Mouse (Mus musculus) heart, embryonic 14.5 days (tissue): ENCODE results near the gene Slc26a5. TPM values are rescaled to one million over a fixed set of nuclear protein-coding genes. Genes with fewer than 3 reads are reported as not detected.
A peak's percentile ranks its signal among the peaks of the same experiment; 100 is the strongest.

Experiments
- ATAC-seq: fragments of 200-750 bp; cut with Nextera tagmentation; 2 replicates; pipeline ENCODE4 v1.8.0; 2017; ENCODE audit warnings: low read depth, moderate TSS enrichment; ENCODE audit not compliant: insufficient number of reproducible peaks, insufficient read depth, low FRiP score
- H3K27ac ChIP-seq, 2 experiments: fragments of 200-500 bp in 1 of 2; fragments of 300-500 bp in 1 of 2; sonication (generic) in 1 of 2; replicated peaks in 1 of 2; 2 replicates each; pipeline ENCODE4 v1.5.1; 2012 to 2014; ENCODE audit warnings: low read depth in 2 of 2, low read length in 2 of 2, control low read depth in 1 of 2, mild to moderate bottlenecking in 1 of 2, mixed read lengths in 1 of 2; ENCODE audit not compliant: control insufficient read depth in 1 of 2, insufficient read depth in 1 of 2
- H3K27me3 ChIP-seq: fragments of 300-500 bp; sonication (generic); 2 replicates; pipeline ENCODE4 v1.6.1; 2014; ENCODE audit warnings: mild to moderate bottlenecking, low read length, control low read depth; ENCODE audit not compliant: control insufficient read depth, insufficient read depth
- H3K36me3 ChIP-seq: fragments of 300-500 bp; sonication (generic); 2 replicates; pipeline ENCODE4 v1.6.1; 2014; ENCODE audit warnings: mild to moderate bottlenecking, control low read depth, low read length, mixed read lengths; ENCODE audit not compliant: control insufficient read depth, insufficient read depth
- H3K4me1 ChIP-seq, 2 experiments: fragments of 200-500 bp in 1 of 2; fragments of 300-500 bp in 1 of 2; sonication (generic) in 1 of 2; 2 replicates each; pipeline ENCODE4 v1.6.1; 2012 to 2014; ENCODE audit warnings: low read length in 2 of 2, control low read depth in 1 of 2, mixed read lengths in 1 of 2; ENCODE audit not compliant: control insufficient read depth in 2 of 2, insufficient read depth in 2 of 2
- H3K4me2 ChIP-seq: fragments of 300-500 bp; sonication (generic); 2 replicates; pipeline ENCODE4 v1.6.1; 2014; ENCODE audit warnings: mild to moderate bottlenecking, low read length
- H3K4me3 ChIP-seq, 2 experiments: fragments of 200-500 bp in 1 of 2; fragments of 300-500 bp in 1 of 2; sonication (generic) in 1 of 2; 2 replicates each; pipeline ENCODE4 v1.5.1; 2012 to 2014; ENCODE audit warnings: low read length in 2 of 2, mild to moderate bottlenecking in 2 of 2, control low read depth in 1 of 2, low read depth in 1 of 2, moderate library complexity in 1 of 2; ENCODE audit not compliant: control insufficient read depth in 1 of 2, insufficient read depth in 1 of 2
- H3K9ac ChIP-seq: fragments of 300-500 bp; sonication (generic); 2 replicates; pipeline ENCODE4 v1.6.1; 2014; ENCODE audit warnings: mild to moderate bottlenecking, low read length
- H3K9me3 ChIP-seq: fragments of 300-500 bp; sonication (generic); 2 replicates; pipeline ENCODE4 v1.6.1; 2016; ENCODE audit warnings: low read length, control low read depth; ENCODE audit not compliant: control insufficient read depth
- whole genome bisulfite sequencing: fragments of 180-500 bp; shearing (Covaris S2); extraction: QIAGEN DNeasy Blood & Tissue Kit; methylation state at CpG from one replicate; pipeline ENCODE4 v1.1.7; 2014; 5-methylcytosine and 5-hydroxymethylcytosine counted together
- polyA plus RNA-seq: library from polyadenylated mRNA; unstranded; fragments of >200 nt; fragmentation: Nextera tagmentation; extraction: Ambion mirVana; gene quantifications from 2 replicates; pipeline ENCODE4 v1.2.1, GENCODE M21; 2014

Gene Slc26a5
- polyA plus RNA-seq, 1 experiment from 2014 or later = not detected

GRCm38 (mm10) chr5:21804837-21805236 is 60.6 kb downstream of the Slc26a5 start:
- H3K9ac ChIP-seq = no peak overlapping the region
- peaks cover 45% of the 10 kb centered on the region for H3K36me3 ChIP-seq
- ATAC-seq = no peak
- H3K27me3 ChIP-seq = no peaks in the 10 kb centered on the region
- no peak overlapping the region for H3K4me2 ChIP-seq
- H3K27ac ChIP-seq = no peak overlapping the region
- no peak overlapping the region for H3K4me3 ChIP-seq
- 46% methylated on average over 4 of the region's 4 CpGs for WGBS
- no peaks in the 10 kb centered on the region for H3K4me1 ChIP-seq
- no peaks in the 10 kb centered on the region for H3K9me3 ChIP-seq

DNA sequence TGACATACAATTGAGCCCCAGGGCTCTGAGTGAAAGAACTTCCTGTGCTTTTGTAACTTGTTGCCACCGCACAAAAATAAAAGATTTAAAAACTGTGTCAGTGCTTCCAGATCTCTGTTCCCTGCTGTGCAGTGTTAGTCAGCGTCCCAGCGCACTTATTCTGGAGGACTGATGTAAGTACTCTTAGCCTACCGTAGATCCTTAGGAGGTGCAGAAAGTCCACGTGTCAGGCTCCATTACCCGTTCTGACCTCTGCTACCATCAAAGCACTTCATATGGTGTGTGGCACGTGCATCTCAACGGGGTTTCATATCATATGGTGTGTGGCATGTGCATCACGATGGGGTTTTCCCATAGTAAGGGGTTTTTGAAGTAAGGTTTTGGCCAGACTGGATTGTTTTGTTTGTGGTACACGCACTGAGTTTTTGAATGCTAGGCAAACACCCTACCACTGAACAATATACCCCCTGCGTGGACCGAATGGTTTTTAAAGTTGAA is 61.7 kb downstream of the Slc26a5 start:
- H3K27me3 ChIP-seq = no peaks in the 10 kb centered on the region
- no peak overlapping the region for H3K4me2 ChIP-seq
- peaks cover 56% of the 10 kb centered on the region for H3K36me3 ChIP-seq
- no peak overlapping the region for H3K9ac ChIP-seq
- no peak overlapping the region for H3K4me3 ChIP-seq
- H3K27ac ChIP-seq = no peak overlapping the region
- 93% methylated on average over 12 of the region's 12 CpGs for WGBS
- no peaks in the 10 kb centered on the region for H3K4me1 ChIP-seq
- ATAC-seq = no peak
- H3K9me3 ChIP-seq = no peaks in the 10 kb centered on the region

- Histone ChIP-seq H3K4me1 (no peaks in the 10 kb centered on the region), H3K4me2 (no peak overlapping the region), H3K27me3 (no peaks in the 10 kb centered on the region), H3K9me3 (no peaks in the 10 kb centered on the region), H3K9ac (no peak overlapping the region), H3K4me3 (no peak overlapping the region), H3K27ac (no peak overlapping the region), H3K36me3 (peaks cover 63% of the 10 kb centered on the region)
- no peak for ATAC-seq
- WGBS = 95% methylated on average over 9 of the region's 9 CpGs
Observed at GRCm38 (mm10) chr5:21802907-21803306, 62.5 kb downstream of the Slc26a5 start.

- peaks cover 55% of the 10 kb centered on the region for H3K36me3 ChIP-seq
- ATAC-seq = no peak
- H3K4me2 ChIP-seq = no peak overlapping the region
- no peak overlapping the region for H3K9ac ChIP-seq
- peaks cover 0 to 11% of the 10 kb centered on the region in 2 experiments; a peak in 2 of 4 replicates for H3K4me1 ChIP-seq
- H3K9me3 ChIP-seq = no peaks in the 10 kb centered on the region
- H3K4me3 ChIP-seq = no peak overlapping the region
- H3K27me3 ChIP-seq = no peaks in the 10 kb centered on the region
- no peak overlapping the region for H3K27ac ChIP-seq
Observed at GRCm38 (mm10) chr5:21792166-21792565, 73.2 kb downstream of the Slc26a5 start.

- no peak overlapping the region for H3K27ac ChIP-seq
- ATAC-seq = no peak
- 75% methylated on average over 5 of the region's 5 CpGs for WGBS
Observed at GRCm38 (mm10) chr5:21789061-21789460, 76.3 kb downstream of the Slc26a5 start.

DNA sequence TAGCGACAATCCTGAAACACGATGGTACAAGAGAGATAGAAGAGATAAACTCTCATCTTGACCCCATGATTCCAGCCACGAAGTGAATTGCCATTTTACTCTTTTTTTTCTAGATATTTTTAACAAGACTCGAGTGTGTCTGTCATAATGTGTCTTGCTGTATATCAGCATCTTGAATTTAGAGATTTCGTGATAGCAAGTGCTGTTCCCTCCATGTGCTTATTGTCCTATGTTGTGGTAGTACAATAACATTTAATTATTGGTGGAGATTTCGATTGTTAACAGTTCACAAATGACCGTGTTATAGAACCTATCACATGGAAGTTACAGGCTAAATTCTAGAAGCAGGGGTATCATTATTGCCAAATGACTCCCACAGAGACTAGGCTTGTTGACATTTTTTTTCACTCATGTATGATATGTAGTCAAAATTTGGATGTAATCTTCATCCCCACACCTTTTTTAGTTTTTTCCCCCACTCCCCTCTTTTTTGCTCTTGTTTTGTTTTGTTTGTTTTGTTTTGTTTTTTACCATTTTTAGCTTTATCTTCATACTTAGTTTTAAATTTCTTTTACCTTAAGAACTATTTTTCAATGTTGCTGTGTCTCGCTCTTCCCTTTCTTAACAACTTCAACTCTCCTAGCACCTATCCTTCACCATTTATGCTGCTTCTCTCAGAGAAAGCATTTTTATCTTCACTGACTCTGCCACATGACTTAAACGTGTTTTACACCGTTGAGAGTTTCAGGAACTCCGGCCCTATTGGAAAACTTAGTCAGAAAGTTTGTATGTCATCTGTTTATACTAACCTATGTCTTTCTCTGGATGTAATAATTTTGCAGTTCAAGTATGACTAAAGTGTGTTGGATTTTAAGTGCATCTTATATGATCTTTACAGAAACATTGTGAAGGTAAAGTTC is 78.0 kb downstream of the Slc26a5 start:
- WGBS = 30% methylated on average over 11 of the region's 11 CpGs
- Histone ChIP-seq H3K36me3 (peaks cover 37% of the 10 kb centered on the region), H3K9ac (peak overlapping the region; percentile 93), H3K9me3 (no peaks in the 10 kb centered on the region), H3K27me3 (no peaks in the 10 kb centered on the region), H3K27ac (peak overlapping the region; percentile 52 to 85; a peak in 2 of 4 replicates), H3K4me1 (peaks cover 0 to 19% of the 10 kb centered on the region in 2 experiments; a peak in 2 of 4 replicates), H3K4me2 (peak overlapping the region; percentile 71), H3K4me3 (peak overlapping the region; percentile 69 to 89)
- no peak for ATAC-seq

More at GRCm38 (mm10) chr5:21789061-21789460, 76.3 kb downstream of the Slc26a5 start:
- peaks cover 0 to 19% of the 10 kb centered on the region in 2 experiments; a peak in 2 of 4 replicates for H3K4me1 ChIP-seq
- no peak overlapping the region for H3K4me3 ChIP-seq
- H3K9me3 ChIP-seq = no peaks in the 10 kb centered on the region
- no peaks in the 10 kb centered on the region for H3K27me3 ChIP-seq
- H3K9ac ChIP-seq = no peak overlapping the region
- H3K36me3 ChIP-seq = peaks cover 31% of the 10 kb centered on the region
- no peak overlapping the region for H3K4me2 ChIP-seq

DNA sequence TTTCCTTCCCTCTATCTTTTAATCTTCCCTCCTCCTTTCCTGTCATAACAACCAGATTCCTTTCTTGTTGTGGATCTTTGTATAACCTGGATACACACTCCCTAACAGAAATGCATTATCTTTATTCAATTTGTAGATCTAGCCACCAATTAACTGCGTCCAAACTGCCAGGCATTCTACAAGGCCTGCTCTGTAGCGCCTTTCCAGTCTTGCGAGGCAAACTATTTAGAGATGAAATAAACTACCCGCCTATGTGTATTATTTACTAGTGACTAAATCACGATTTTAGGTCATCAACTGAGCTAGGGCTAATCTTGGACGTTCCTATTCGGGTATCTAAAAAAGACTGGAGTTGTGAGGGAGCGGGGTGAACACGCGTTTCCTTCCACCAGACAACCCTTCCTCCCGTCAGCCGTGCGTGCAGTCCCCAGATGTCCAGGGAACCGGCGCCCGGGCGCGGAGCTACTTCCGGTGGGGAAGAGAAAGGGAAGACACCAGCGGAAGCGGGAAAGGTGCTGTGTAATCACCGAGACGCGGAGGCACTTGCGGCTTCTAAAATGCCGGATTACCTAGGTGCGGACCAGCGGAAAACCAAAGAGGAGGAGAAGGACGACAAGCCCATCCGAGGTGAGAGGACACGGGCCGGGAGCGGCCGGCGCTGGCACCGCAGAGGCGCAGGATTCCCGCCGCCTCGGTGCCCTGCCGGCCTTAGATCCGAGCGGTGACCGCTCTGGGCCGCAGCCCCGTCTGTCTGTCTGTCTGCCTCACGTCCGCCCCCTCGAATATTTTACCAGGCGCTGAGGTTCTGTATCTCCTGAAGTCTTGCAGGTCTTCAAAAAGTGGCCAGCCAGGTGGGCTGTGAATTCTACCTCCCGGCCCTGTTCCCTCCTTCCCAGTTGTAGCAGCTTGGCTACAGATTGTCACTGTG is 78.9 kb downstream of the Slc26a5 start:
- ATAC-seq = peak; percentile 87
- Histone ChIP-seq H3K4me2 (peak overlapping the region; percentile 71), H3K27me3 (no peaks in the 10 kb centered on the region), H3K27ac (peak overlapping the region; percentile 75 to 85), H3K9ac (peak overlapping the region; percentile 93), H3K36me3 (peaks cover 40% of the 10 kb centered on the region), H3K9me3 (no peaks in the 10 kb centered on the region), H3K4me3 (peak overlapping the region; percentile 69 to 89), H3K4me1 (peaks cover 0 to 19% of the 10 kb centered on the region in 2 experiments; a peak in 2 of 4 replicates)
- WGBS = 3% methylated on average over 51 of the region's 51 CpGs
